Mouse (Mus musculus) mature B cell (primary cell): Measurements from ENCODE around the gene Clic3.

Experiments
- in situ Hi-C: fragments of 300-500 bp; cut with MboI; formaldehyde crosslinking; loops from 2 replicates; pipeline ENCODE4 v1.14.3; 2019

Clic3 gene

GRCm38 (mm10) chr2:25442682-25443081, 14.0 kb upstream of the Clic3 start:
- in situ Hi-C loops = no loop called here

DNA sequence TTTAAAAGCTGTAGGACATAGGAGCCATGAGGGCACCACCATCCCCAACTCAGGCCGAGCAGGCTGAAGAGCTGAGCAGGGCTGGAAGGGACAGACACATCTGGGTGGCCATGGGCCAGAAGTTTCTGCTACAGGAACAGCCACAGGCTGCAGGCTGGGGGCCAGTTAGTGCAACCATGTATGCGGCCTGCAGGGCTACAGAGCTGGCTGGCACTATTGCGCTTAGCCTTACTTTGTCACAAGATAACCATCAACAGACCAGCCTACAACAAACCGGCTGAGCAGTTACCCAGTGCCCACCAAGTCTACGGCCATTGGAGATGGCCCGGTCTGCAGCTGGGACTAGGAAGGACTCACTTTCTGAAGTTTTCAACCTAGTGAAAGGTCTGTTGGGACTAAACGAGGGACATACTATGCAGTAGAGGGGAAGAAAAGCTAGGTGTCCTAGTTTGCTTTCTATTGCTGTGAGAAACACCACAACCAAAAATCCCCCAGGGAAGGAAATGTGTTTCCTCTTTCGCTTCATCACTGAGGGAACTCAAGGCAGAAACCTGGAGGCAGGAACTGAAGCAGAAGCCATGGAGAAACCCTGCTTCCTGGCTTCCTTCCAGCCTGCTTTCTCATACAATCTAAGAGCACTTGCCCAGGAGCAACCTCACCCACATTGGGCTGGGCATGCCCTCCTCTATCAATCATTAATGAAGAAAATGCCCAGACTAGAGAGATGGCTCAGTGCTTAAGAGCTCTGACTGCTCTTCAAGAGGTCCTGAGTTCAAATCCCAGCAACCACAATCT, 5.6 kb upstream of the Clic3 start:
- in situ Hi-C loops = no loop called here

- in situ Hi-C loops = no loop called here
Observed at GRCm38 (mm10) chr2:25452951-25453350, 3.7 kb upstream of the Clic3 start.

- in situ Hi-C loops = no loop called here
Observed at GRCm38 (mm10) chr2:25457022-25457896, 621 bp downstream of the Clic3 start.

GRCm38 (mm10) chr2:25458911-25459310, 2.3 kb downstream of the Clic3 start:
- in situ Hi-C loops = no loop called here

- in situ Hi-C loops = no loop called here
Observed at GRCm38 (mm10) chr2:25460135-25460534, 3.5 kb downstream of the Clic3 start.

- in situ Hi-C loops = no loop called here
Observed at GRCm38 (mm10) chr2:25460551-25461309, 4.1 kb downstream of the Clic3 start, which contains the start of gene Paxx. TSS of gene Paxx (minus strand) at chr2:25461094.

DNA sequence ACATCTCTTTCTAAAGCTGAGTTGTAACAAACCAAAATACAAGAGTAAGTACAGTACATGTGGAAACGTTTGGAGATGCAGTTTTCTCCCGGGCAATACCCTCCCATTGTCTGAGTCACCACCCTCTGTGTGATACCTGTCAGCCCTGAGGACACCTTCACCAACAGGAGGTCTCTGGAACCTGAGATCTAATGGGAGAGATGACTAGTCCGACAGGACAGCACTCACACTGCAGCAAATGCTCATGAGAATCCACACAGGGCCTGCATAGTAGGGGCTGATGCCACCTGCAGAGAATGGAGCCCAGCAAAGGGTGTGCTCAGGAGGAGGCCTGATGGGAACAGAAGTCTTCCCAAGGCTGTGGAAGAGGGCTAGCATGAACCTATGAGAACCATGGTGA, 4.8 kb downstream of the Clic3 start:
- in situ Hi-C loops = no loop called here

- in situ Hi-C loops = no loop called here
Observed at GRCm38 (mm10) chr2:25463630-25464029, 7.0 kb downstream of the Clic3 start.

DNA sequence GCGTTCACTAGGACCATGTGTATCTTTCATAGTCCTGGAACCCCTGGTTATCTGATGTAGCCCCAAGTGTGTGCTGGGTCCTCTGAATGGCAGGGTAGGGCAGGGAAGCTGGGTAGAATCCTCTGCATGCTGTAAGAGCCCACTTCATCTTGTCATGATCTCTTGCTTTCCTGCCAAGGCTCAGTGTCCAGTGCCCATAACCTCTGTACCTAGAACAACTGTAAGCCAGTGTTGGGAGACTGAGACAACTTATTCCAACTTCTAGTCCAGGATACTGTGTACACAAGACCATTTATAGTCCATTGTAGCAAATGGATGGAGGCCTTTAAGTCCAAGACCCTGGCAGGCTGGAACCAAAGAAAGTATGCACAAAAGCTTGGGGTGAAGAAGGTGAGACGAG, 8.6 kb downstream of the Clic3 start:
- in situ Hi-C loops = no loop called here

GRCm38 (mm10) chr2:25465816-25466635, 9.4 kb downstream of the Clic3 start:
- in situ Hi-C loops = no loop called here

GRCm38 (mm10) chr2:25467606-25468303, 11.1 kb downstream of the Clic3 start:
- in situ Hi-C loops = no loop called here

DNA sequence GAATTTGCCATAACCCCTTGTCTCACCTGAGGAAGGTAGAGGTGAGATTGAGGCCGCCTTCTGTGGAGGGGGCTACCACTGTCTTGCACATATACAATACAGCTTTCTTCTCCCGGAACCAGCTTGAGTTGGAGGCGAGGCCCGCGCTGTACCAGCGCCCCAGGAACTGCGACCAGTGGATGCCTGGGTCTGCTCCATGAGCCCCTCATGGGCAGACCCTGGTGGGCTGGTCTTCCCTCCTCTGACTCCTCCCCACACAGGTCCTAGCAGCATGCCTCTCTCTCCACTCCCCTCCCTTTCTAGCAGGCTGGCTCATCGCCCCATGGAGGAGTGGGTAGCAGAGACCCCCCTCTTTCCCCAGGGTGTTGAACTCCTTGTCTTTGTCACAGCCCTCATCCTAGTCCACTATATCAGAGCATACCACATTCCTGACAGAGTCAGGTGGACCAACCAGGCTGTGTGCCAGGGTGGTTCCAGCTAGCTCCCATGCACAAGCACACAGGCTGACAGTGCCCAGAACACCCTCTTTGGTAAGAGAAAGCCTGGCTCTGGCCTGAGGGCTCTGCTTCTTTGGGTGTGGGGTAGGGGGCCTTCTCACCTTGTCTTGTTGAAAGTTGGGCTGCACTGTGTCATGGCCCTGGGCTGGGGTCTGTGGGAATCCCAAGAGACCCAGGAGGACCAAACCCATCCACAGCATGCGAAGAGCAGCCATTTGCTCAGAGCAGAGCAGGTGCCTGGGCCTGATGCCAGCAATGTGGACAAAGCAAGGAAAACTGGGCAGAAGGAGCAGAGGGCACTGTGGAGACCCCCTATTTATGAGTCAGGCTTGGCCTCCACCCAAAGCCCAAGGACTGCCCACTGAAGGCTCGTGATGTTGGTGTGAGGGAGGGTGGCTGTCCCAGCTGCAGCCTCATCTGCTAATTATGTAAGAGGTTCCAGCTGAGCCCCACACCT, 12.6 kb downstream of the Clic3 start:
- in situ Hi-C loops = no loop called here

DNA sequence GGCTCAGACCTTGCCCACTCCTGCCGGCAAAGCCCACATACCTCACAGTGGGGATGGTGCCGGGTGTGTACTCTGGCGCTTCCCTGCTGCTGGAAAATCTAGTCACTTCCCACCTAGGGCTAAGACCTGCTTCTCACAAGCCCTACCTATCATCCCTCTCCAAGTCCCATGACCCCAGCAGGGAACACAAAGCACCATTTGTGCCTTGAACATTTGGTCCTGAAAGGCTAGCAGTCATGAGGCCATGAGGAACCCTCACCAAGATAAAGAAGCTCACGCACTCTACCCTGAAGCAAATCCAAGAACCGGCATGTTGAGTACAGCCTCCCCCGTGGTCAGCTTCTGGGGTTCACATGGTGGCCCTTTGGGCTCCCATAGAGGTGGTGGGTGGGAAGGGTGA, 13.3 kb downstream of the Clic3 start, which contains the start of gene Ptgds:
Ptgds (minus strand) TSS at position 78 of the 400 bp plus-strand sequence.
- in situ Hi-C loops = no loop called here

DNA sequence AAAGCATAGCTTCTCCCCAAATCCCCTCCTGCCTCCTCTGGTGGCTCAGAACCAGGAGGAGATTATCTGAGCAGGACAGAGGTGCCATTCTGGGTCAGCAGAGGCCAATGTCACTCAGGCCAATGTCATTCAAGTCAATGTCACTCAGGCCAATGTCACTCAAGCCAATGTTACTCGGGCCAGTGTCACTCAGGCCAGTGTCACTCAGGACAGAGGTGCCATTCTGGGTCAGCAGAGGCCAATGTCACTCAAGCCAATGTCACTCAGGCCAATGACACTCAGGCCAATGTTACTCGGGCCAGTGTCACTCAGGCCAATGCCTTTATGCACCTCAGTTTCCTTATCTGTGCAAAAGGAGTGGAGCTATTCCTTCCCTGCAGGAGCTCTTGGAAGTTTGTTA, 15.9 kb downstream of the Clic3 start:
- in situ Hi-C loops = no loop called here

GRCm38 (mm10) chr2:25477541-25477940, 20.9 kb downstream of the Clic3 start:
- in situ Hi-C loops = no loop called here

DNA sequence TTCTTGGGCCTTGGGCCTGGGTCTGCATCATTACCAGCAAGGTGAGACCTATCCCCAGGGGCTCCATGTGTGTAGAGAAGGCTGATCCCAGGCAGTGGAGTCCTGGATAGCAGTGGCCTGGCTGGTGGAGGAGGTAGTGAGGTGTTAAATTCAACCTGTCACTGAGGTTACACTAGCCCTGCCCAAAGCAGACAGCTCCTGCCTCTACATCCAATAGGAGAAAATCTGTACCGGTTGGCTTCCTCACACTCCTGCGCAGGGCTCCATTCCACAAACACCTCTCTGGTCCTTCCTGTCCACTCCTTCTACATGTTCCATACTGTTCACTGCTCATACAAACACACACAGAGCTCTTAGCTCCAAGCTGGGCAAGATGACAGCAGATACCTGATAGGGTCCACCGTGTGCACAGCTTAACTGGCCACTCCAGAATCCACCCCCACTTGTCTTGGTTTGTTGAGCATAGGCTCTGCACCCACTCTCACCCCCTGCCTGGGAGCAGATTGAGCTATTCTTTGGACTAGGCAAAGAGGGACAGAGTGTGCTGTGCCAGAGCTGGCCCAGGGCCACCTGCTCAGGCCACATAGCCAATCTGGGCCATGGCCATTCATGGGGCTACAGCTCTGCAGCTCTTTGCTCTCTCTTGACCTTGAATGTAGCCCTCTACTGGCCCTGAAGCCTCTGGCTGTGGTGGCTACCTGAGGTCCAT, 21.5 kb downstream of the Clic3 start:
- in situ Hi-C loops = no loop called here

GRCm38 (mm10) chr2:25479551-25480311, 23.1 kb downstream of the Clic3 start:
- in situ Hi-C loops = no loop called here
